Mouse (Mus musculus): ENCODE data around the gene BC025920. TPM values are rescaled to one million over a fixed set of nuclear protein-coding genes. Genes with fewer than 3 reads are reported as not detected.

BC025920 gene
- total and polyA plus RNA-seq, 3 experiments: 1.4 to 2.3 (median 1.6) TPM

DNA sequence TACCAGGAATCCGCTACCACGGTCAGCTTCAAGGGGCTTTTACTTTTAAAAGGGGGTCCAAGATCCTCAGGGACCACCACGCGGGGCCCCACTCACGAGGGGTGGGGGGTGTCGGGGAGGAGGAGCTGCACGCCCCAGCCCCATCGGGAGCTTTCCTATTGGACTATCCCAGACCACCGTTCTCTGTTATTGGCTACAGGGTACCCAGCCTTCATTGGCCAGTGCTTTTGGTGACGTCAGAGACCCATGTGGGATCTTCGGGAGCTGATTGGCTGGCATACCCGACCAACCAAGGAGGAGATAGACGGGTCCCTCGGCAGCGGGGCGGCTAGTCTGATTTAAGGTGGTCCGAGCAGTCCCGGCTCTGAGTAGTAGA is 34.6 kb upstream of the BC025920 start:
- in situ Hi-C loops (cut with MboI; ENCODE audit: low pct_ligation_motif_present, low pct_unique_long_range_greater_than_20kb, low sequenced_read_pairs) (no loop called here), dilution Hi-C loops (cut with MboI; ENCODE audit: extremely low pct_ligation_motif_present, extremely low pct_unique_long_range_greater_than_20kb, low sequenced_read_pairs) (no loop called here)
- H3K9me3 ChIP-seq (replicated peaks; ENCODE audit: low read length): peaks cover 7% of the 10 kb centered on the region
- peaks cover 97% of the 10 kb centered on the region for H3K27me3 ChIP-seq (replicated peaks)
- H3K79me2 ChIP-seq (replicated peaks; ENCODE audit: control insufficient read depth, extremely low read depth, insufficient read depth, poor library complexity, severe bottlenecking): no peaks in the 10 kb centered on the region
- DNase-seq (ENCODE audit: extremely low read depth): peak; percentile 96
- H3K27ac ChIP-seq (ENCODE audit: insufficient read depth, low read depth): no peak overlapping the region
- no peak for TF ChIP-seq PAX5 (IDR thresholded peaks at IDR 0.05; ENCODE audit: low read length)
- peak; percentile 79 for TF ChIP-seq CHD2 (IDR thresholded peaks at IDR 0.05; ENCODE audit: low read length)
- TF ChIP-seq MAZ (IDR thresholded peaks at IDR 0.05; ENCODE audit: low read depth, low read length): peak; percentile 86
- TF ChIP-seq MXI1 (IDR thresholded peaks at IDR 0.05; ENCODE audit: low read depth, low read length): peak; percentile 6; the same call in 1 of the 2 replicates
- no peak for TF ChIP-seq MYC (IDR thresholded peaks at IDR 0.05; ENCODE audit: low read depth, low read length)
- TF ChIP-seq JUND (conservative IDR thresholded peaks at IDR 0.05; ENCODE audit: low read depth, low read length): 0 out of 2 replicates have a peak, but pooled peaks have one; percentile 8
- TF ChIP-seq BHLHE40 (IDR thresholded peaks at IDR 0.05; ENCODE audit: low read depth, low read length): peak; percentile 58
- H3K4me3 ChIP-seq (replicated peaks in 1 of 3; ENCODE audit: low read depth in 2 of 3, low read length in 2 of 3, poor library complexity in 1 of 3): peak overlapping the region; percentile 42 to 61 (median 57)
- H3K4me2 ChIP-seq (ENCODE audit: insufficient read depth, low read depth, poor library complexity, severe bottlenecking): peak overlapping the region; percentile 94
- H3K4me1 ChIP-seq (ENCODE audit: control insufficient read depth in 1 of 2, insufficient read depth in 2 of 2): peaks cover 2 to 9% of the 10 kb centered on the region in 2 experiments; a peak in 2 of 4 replicates
- peak overlapping the region; percentile 49 for H3K9ac ChIP-seq (ENCODE audit: insufficient read depth, low read depth)
- H3K36me3 ChIP-seq (replicated peaks in 1 of 2; ENCODE audit: control insufficient read depth in 1 of 2, insufficient read depth in 1 of 2, low read length in 1 of 2): no peaks in the 10 kb centered on the region

DNA sequence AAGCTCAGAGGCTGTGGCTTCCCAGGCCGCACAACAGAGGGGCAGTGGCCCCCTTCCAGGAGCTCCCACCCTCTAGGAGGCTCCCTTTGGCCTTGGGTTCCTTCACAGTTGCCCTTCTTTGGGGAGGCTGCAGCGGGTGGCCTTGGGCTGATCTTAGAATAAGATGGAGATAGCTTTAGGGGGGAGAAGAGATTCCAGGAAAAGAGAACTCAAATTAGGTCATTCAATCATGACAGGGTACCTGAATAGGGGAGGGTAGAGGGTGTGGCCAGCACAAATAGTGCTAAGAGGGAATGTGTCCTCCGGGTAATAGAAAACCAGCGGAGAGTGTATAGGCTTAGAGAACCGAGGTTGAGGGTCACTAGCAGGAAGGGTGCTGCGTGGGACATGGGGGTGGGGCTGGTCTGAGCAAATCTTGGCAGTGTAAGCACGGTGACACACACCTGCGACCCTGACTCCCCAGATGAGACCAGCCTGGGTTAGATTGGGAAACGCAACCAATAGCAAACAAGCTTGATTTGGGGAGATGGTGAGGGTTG is 33.9 kb upstream of the BC025920 start:
- Histone ChIP-seq H3K4me1 (ENCODE audit: control insufficient read depth in 1 of 2, insufficient read depth in 2 of 2) (peaks cover 2 to 9% of the 10 kb centered on the region in 2 experiments; a peak in 2 of 4 replicates), H3K27me3 (replicated peaks) (peaks cover 97% of the 10 kb centered on the region), H3K79me2 (replicated peaks; ENCODE audit: control insufficient read depth, extremely low read depth, insufficient read depth, poor library complexity, severe bottlenecking) (no peaks in the 10 kb centered on the region), H3K4me3 (replicated peaks in 1 of 3; ENCODE audit: low read depth in 2 of 3, low read length in 2 of 3, poor library complexity in 1 of 3) (no peak overlapping the region), H3K9ac (ENCODE audit: insufficient read depth, low read depth) (no peak overlapping the region), H3K27ac (ENCODE audit: insufficient read depth, low read depth) (no peak overlapping the region), H3K36me3 (replicated peaks in 1 of 2; ENCODE audit: control insufficient read depth in 1 of 2, insufficient read depth in 1 of 2, low read length in 1 of 2) (no peaks in the 10 kb centered on the region), H3K9me3 (replicated peaks; ENCODE audit: low read length) (peaks cover 7% of the 10 kb centered on the region), H3K4me2 (ENCODE audit: insufficient read depth, low read depth, poor library complexity, severe bottlenecking) (peak overlapping the region; percentile 87)
- no peak for DNase-seq (ENCODE audit: extremely low read depth)
- dilution Hi-C loops (cut with MboI; ENCODE audit: extremely low pct_ligation_motif_present, extremely low pct_unique_long_range_greater_than_20kb, low sequenced_read_pairs) (no loop called here), in situ Hi-C loops (cut with MboI; ENCODE audit: low pct_ligation_motif_present, low pct_unique_long_range_greater_than_20kb, low sequenced_read_pairs) (no loop called here)
- TF ChIP-seq MAX (IDR thresholded peaks at IDR 0.05; ENCODE audit: low read length) (no peak), CHD2 (IDR thresholded peaks at IDR 0.05; ENCODE audit: low read length) (no peak), NELFE (IDR thresholded peaks at IDR 0.05; ENCODE audit: low read depth, low read length) (no peak), GABPA (IDR thresholded peaks at IDR 0.05; ENCODE audit: insufficient replicate concordance, low read depth, low read length) (no peak)

- no peak for DNase-seq (ENCODE audit: extremely low read depth)
- TF ChIP-seq SIN3A (IDR thresholded peaks at IDR 0.05; ENCODE audit: low read length) (no peak), MXI1 (IDR thresholded peaks at IDR 0.05; ENCODE audit: low read depth, low read length) (no peak), MEF2A (IDR thresholded peaks at IDR 0.05; ENCODE audit: borderline replicate concordance, low read depth, low read length) (no peak), JUND (conservative IDR thresholded peaks at IDR 0.05; ENCODE audit: low read depth, low read length) (no peak), ELF1 (IDR thresholded peaks at IDR 0.05; ENCODE audit: low read depth, low read length) (no peak), ZKSCAN1 (IDR thresholded peaks at IDR 0.05; ENCODE audit: borderline replicate concordance, low read depth, low read length) (no peak), E2F4 (IDR thresholded peaks at IDR 0.05; ENCODE audit: insufficient replicate concordance, low read depth, low read length) (no peak), RAD21 (IDR thresholded peaks at IDR 0.05; ENCODE audit: low read depth, low read length) (no peak), CHD1 (IDR thresholded peaks at IDR 0.05; ENCODE audit: low read depth, low read length) (no peak), GABPA (IDR thresholded peaks at IDR 0.05; ENCODE audit: insufficient replicate concordance, low read depth, low read length) (no peak), ZC3H11A (IDR thresholded peaks at IDR 0.05; ENCODE audit: low read depth, low read length) (no peak), CTCF (conservative IDR thresholded peaks at IDR 0.05 in 1 of 2, IDR thresholded peaks at IDR 0.05 in 1 of 2; ENCODE audit: low read depth in 2 of 2, low read length in 2 of 2) (no peak), USF1 (IDR thresholded peaks at IDR 0.05; ENCODE audit: low read depth, low read length) (no peak), RCOR1 (conservative IDR thresholded peaks at IDR 0.05; ENCODE audit: low read depth, low read length) (no peak), SMC3 (IDR thresholded peaks at IDR 0.05; ENCODE audit: low read depth, low read length) (no peak), TCF12 (IDR thresholded peaks at IDR 0.05; ENCODE audit: low read depth, low read length) (no peak)
- no peak overlapping the region for H3K4me2 ChIP-seq (ENCODE audit: insufficient read depth, low read depth, poor library complexity, severe bottlenecking)
- dilution Hi-C loops (cut with MboI; ENCODE audit: extremely low pct_ligation_motif_present, extremely low pct_unique_long_range_greater_than_20kb, low sequenced_read_pairs): no loop called here
- H3K4me1 ChIP-seq (ENCODE audit: control insufficient read depth in 1 of 2, insufficient read depth in 2 of 2): peaks cover 2 to 9% of the 10 kb centered on the region in 2 experiments; a peak in 2 of 4 replicates
- in situ Hi-C loops (cut with MboI; ENCODE audit: low pct_ligation_motif_present, low pct_unique_long_range_greater_than_20kb, low sequenced_read_pairs): no loop called here
- peaks cover 11% of the 10 kb centered on the region for H3K9me3 ChIP-seq (replicated peaks; ENCODE audit: low read length)
- peaks cover 98% of the 10 kb centered on the region for H3K27me3 ChIP-seq (replicated peaks)
- no peak overlapping the region for H3K9ac ChIP-seq (ENCODE audit: insufficient read depth, low read depth)
- H3K27ac ChIP-seq (ENCODE audit: insufficient read depth, low read depth): no peak overlapping the region
- H3K36me3 ChIP-seq (replicated peaks in 1 of 2; ENCODE audit: control insufficient read depth in 1 of 2, insufficient read depth in 1 of 2, low read length in 1 of 2): no peaks in the 10 kb centered on the region
- no peak overlapping the region for H3K4me3 ChIP-seq (replicated peaks in 1 of 3; ENCODE audit: low read depth in 2 of 3, low read length in 2 of 3, poor library complexity in 1 of 3)
- no peaks in the 10 kb centered on the region for H3K79me2 ChIP-seq (replicated peaks; ENCODE audit: control insufficient read depth, extremely low read depth, insufficient read depth, poor library complexity, severe bottlenecking)
These were observed 33.1 kb upstream of the BC025920 start for GRCm38 (mm10) chr10:81572975-81573374.

Measured in CH12.LX (cell line).